Mouse (Mus musculus) small intestine, adult 2 months (tissue): ENCODE data around the gene Cygb.

Source experiments
- CTCF ChIP-seq: fragments of 200-500 bp; IDR thresholded peaks from 2 replicates; pipeline ENCODE4 v1.5.1; 2012; ENCODE audit warnings: low read depth, mild to moderate bottlenecking, control low read depth, inconsistent platforms, low read length, moderate library complexity, mixed read lengths; ENCODE audit not compliant: insufficient replicate concordance, insufficient read length; ENCODE audit errors: extremely low read depth
- POLR2A ChIP-seq: fragments of 200-500 bp; IDR thresholded peaks from 2 replicates; pipeline ENCODE4 v1.6.1; 2012; ENCODE audit warnings: low read depth, mild to moderate bottlenecking, control low read depth, inconsistent platforms, low read length, moderate library complexity

- no peak for TF ChIP-seq CTCF
- no peak for TF ChIP-seq POLR2A
Observed at GRCm38 (mm10) chr11:116629472-116629871, 24.6 kb downstream of the Cygb start.
